Mouse (Mus musculus) kidney, postnatal 36 days (tissue): ENCODE measurements around the gene Tuba1c.
A peak's percentile ranks its signal among the peaks of the same experiment; 100 is the strongest.
"Not testable (repeated sequence)": the region's sequence is repeated elsewhere in the genome, so short reads cannot be mapped to it uniquely, and the experiment has no call there.

Source experiments
- DNase-seq, 2 experiments: peaks; one replicate each; pipeline ENCODE4 v3.0.0; 2021 to 2022; ENCODE audit warnings: mixed read lengths in 2 of 2

The Tuba1c gene

DNA sequence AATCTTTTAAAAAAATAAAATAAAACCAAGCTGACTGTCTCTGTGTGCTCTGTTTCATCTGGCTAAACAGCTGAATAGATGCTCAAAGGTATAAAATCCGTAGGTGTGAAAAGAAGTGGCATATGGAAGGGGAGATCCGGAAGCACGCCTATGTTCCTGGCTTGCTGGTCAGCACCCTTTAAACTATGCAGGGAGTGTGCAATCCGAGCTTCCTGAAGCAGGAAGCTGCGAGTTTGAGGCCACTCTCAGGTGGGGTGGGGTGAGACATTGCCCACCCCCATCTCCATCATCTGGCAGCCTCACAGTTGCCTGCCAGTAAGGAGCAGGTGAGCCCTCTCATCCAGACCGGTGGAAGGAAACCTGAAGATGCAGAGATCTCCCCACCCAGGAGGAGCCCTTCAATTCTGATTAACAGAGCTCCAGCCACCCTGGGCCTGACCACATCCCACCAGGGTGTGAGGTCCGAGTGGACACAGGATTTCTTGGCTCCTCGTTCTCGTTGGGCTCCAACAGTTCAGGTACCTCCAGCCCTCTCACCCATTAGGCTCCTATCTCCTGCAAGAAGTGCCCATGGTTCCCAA, 44.4 kb downstream of the Tuba1c start, which contains the start of gene Troap:
Troap (plus strand) TSS at position 557 of the 581 bp plus-strand sequence.
- DNase-seq = no peak

DNA sequence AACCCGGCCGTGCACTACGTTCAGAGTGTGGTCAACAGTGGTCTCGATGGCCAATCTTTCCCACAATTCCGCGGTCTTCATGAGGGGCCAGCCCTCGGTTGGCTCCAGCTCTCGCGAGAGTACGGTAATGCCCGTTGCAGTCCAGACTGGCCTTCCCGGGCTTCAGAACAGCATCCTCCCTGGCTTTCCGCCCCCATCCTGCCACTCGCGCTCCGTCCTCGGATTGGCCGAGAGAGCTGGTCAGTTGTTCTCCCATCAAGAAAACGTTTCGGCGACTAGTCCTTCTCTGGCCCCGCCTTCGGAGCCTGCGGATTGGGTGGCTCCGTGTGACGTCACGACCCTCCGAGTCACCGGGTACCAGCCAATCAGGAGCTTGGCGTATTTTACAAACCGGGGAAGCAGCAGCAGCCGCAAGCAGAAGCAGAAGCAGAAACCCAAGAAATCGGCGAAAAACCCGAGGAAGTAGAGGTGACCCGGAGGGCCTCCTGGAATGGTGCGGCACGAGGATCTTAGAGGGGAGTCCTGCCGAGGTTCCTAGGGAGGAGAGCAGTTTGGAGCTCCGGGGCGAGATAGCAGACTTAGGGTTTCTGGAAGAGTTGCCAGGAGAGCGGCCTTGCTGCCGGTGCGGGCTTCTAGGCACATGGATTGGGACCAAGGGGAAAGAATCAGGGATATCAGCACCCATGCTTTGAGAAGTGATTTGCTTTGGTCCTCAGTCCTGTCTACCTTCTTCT, 45.1 kb downstream of the Tuba1c start:
- DNase-seq = peak; percentile 99

DNA sequence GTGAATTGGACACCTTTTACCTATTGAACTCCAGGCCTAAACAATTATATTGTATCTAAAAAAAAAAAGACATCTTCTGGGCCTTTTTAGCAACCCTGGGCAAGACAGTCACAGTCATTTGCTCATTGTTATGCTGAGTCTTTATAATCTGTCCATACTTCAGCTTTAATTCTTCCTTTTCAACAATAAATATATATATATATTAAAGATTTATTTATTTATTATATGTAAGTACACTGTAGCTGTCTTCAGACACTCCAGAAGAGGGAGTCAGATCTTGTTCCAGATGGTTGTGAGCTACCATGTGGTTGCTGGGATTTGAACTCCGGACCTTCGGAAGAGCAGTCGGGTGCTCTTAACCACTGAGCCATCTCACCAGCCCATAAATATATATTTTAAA, 46.3 kb downstream of the Tuba1c start:
- DNase-seq = not testable (repeated sequence)

DNA sequence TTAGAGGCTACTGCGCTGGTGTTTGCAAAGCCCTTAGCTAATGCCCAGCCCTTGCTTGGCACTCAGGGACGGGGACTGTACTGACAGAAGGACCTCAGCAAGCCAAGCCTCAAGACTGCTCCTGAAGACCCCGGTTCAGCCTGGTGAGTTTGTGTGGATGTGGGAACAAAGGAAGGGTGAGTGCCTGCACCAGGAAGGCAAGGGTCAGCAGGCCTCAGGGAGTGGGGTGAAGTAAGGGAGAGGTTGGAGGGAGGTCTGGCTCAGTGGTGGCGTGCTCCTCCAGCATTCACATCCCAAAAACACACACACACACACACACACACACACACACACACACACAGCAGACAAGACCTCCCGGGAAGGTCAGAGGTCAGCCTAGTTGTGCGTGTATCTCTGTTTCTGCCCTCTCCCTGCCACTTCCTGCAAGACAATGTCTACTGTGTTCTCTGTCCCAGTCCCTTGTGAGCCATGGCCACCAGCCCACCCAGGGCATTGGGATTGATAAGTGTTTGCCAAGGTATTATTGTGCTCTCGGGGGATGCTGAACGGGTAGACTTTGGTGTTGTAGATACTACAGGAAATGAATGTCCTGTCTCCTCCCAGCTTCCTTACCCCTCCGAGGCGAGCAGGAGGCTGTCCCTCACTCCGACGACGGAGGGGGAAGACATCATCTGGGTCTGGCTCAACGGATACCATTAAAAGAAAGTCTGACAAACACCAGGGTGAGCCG, 48.7 kb downstream of the Tuba1c start:
- no peak for DNase-seq

DNA sequence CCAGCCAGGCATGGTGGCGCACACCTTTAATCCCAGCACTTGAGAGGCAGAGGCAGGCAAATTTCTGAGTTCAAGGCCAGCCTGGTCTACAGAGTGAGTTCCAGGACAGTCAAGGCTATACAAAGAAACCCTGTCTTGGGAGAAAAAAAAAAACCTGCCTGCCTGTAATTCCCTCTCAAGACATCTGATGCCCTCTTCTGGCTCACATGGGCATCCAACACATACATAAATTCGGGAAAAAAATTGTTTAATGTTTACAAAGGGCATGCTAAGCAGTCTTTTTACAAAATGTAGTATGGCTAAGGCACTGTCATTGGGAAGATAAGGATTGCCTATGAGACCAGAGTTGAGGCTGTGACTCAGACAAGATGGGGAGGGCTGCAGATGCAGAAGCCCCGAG, 50.1 kb downstream of the Tuba1c start:
- no peak for DNase-seq

DNA sequence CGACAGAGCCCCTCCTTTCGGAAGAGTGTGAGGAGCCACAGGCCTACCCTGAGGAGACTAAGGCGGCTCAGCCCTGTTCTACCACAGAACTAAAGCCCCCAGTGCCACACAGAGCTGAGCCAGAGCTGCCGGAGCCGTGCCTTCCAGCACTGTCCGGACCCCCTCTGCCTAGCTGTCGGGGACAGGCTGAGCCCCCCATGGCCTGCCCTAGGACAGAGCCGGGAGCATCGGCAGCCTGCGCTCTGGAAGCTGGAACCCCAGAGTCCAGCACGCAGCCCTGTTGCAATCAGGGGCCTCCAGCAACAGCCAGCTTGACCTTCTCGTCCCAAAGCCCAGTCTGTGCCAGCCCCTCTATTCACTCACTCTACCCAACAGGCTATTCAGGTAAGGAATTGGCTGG, 52.6 kb downstream of the Tuba1c start:
- no peak for DNase-seq

DNA sequence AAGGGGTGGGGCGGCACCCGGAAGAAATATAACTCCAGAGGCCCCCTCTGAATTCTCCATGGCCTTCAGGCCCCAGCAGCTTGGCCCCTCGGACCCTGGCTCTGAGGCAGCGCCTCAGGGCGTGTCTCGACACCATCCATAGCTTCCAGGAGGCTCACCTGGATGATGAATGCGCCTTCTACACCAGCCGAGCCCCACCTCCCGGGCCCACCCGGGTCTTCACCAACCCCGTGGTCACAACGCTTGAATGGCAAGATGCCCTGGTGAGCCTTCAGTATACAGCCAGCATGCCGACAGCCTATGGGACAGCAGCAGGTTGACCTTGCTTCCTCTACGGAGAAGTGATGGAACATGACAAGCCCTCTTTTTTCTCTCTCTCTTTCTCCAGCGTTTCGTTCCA, 53.1 kb downstream of the Tuba1c start:
- DNase-seq = no peak

DNA sequence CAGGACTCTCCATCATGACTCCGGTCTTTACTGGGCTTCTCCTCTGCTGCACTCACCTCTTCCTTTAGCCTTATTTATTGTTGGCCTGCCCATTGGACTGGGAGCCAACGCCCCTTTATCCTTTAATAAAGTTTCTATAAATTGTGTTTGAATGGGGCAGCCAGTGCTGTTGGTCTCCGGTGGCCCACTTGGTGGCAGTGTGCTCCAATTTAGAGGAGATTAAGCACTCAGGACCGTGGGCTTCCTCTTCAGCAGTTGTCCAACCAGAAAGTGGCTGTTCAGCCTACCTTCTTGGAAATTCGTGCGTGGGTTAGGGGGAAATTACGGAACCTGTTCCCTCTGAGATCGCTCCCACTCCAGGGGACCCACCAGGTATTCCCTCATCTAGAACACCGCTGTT, 53.6 kb downstream of the Tuba1c start:
- peak; percentile 57 to 86 for DNase-seq

DNA sequence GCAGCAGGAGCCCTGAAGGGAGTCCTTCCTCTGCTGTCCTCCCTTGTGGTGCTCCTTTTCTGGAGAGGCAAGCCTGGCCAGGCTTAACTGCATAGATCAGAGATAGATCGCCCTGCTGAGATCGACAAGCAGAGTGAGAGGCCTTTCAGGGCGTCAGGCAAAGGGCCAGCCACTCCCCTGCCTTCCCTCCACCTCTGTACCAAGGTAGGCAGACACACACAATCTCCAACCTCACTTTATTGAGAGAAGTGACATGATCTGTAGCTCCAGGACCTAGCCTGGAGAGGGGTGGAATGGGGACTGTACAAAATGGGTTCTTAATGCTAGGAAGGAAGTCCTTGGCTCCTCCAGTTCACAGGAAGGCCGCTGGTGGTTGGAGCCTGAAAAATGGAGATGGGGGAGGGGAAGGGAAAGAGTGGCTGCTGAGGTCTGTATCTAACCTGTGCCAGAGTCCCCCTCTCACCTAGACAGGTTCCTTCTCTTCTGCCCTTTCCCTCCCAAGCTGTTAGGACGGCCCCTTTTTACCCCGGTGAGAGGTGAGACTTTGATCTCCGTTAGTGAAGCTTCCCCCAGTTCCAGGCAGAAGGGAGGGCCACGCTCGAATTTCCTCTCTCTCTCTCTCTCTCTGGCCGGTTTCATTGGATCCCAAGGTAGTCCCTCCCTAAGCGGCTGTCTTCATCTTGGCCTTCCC, 54.3 kb downstream of the Tuba1c start:
- DNase-seq = peak; percentile 55 to 62

DNA sequence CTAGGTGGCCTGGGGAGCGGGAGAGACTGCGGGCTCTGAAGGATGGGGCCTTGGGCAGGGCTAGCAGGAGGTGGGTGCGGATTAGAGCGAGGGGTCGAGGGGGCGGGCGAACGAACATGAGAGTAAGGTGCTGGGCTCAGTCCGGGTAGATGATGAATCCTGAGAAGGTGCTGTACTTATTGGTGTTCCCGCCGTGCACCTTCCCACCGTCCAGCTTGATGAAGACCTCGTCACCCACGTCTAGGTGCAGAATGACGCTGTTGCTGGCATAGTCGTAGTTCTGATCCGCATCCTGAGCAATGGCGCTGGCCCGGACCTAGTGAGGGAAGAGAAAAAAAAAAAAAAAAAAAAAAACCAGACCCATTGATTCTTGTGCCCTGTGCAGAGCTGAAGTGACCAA, 54.9 kb downstream of the Tuba1c start:
- no peak for DNase-seq

DNA sequence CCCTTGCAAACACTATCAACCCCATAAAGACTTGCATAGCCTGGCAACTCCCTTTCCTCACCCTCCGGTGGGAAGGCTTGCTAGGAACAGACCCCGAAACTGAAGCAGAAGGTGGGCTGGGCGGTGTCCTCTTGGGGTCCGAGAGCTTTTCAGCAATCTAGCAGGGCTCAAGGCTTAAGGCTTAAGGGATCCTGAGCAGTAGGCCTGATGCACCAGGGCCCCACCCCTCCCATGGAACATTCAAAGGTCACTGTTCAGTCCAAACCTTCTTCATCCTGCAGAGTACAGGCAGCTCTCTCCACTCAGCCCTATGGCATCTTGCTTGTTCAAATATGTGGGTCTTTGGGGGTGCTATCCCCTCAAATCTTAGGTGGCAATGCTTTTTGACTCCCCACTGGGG, 56.3 kb downstream of the Tuba1c start:
- peak; percentile 44 to 65 for DNase-seq

DNA sequence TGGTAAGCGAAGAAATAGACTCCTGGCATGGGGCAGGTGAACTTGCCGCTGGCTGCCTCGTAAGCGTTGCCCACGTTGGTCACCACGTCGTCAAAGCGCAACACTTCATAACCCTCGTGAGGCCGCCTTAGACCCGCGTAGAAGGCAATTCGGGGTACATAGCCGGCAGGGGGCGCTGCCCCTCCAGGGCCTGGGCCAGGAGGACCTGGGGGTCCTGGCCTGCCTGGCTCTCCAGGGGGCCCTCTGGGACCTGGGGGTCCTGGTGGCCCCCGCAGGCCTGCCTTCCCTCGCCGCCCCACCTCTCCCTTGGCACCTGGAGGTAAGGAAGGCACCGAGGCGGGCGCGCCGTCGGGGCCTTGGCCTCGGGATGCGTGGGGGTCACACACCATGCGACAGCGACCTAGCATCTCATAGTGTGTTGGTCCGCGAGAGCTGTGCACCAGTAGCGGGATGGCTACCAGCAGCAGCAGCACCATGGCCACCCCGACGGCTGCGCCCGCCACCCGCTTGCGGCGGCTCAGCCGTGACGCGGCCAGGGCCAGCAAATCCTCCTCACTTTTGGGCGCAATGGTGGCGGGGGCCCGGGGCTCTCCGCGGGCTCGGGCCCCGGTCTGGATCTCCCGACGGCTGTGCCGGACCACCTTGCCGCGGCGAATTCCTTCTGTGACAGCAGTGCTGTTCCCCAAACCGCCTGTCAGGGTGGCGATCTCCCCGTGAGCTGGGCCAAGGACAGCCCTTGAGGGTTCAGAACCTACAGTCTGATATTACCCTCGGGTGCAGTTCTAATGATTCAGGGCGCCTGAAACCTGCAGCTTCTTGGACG, 57.8 kb downstream of the Tuba1c start, which contains the start of gene C1ql4:
C1ql4 (minus strand) TSS at position 565 of the 823 bp plus-strand sequence.
- DNase-seq = peak in 1 of 2 experiments; percentile 71
